Mouse (Mus musculus) adrenal gland, adult 8-10 months (tissue): ENCODE results near the gene Tmem18. TPM values are rescaled to one million over a fixed set of nuclear protein-coding genes. Genes with fewer than 3 reads are reported as not detected.

Source experiments
- microRNA-seq, 2 experiments: library from miRNA; unstranded; fragments of <30 nt; microRNA quantifications; one replicate each; pipeline ENCODE4 v1.2.0; 2022
- total RNA-seq, 4 experiments: library from RNA; stranded (reverse); gene quantifications; 2 replicates each; pipeline ENCODE4 v1.2.4; 2022

Gene Tmem18
- total RNA-seq, 4 experiments from 2014 or later, result 19.5 to 30.1 (median 24.5) TPM

Small RNA genes within 50 kb of the gene (microRNA-seq; reads per million reads assigned to microRNA genes)
- gene Gm25243, result 0 reads per million in 2 experiments

Other genes with a start within 250 kb of the Tmem18 start
- gene Sntg2, start 211.1 kb upstream of the Tmem18 start, total RNA-seq, result under 1 TPM; 0.35 to 0.56 (median 0.47) TPM